Mouse (Mus musculus) layer of hippocampus, adult 18-20 months (tissue): ENCODE measurements around the gene Speer4c. TPM values are rescaled to one million over a fixed set of nuclear protein-coding genes. Genes with fewer than 3 reads are reported as not detected.

Experiments used
- total RNA-seq, 2 experiments: library from RNA; stranded (reverse); gene quantifications; 2 replicates each; pipeline ENCODE4 v1.2.3; 2021

Speer4c gene
- total RNA-seq, 2 experiments from 2014 or later: not detected

Other genes with a start within 250 kb of the Speer4c start
- not detected for gene Gm21149, start 237.7 kb downstream of the Speer4c start, total RNA-seq
- gene Gm21190, start 185.0 kb downstream of the Speer4c start, total RNA-seq: not detected
- not detected for gene Gm21083, start 136.9 kb downstream of the Speer4c start, total RNA-seq
- not detected for gene Speer4d, start 95.2 kb downstream of the Speer4c start, total RNA-seq
- not detected for gene 4930572O03Rik, start 57.2 kb downstream of the Speer4c start, total RNA-seq
- gene Cacna2d1, start 220.4 kb upstream of the Speer4c start, total RNA-seq: 100 to 1,000 TPM; 141 to 157 TPM